Mouse (Mus musculus) Patski (cell line): ENCODE results near the gene S100pbp. TPM values are rescaled to one million over a fixed set of nuclear protein-coding genes. Genes with fewer than 3 reads are reported as not detected.

Experiments used
- ATAC-seq: fragments of 100-300 bp; one replicate; pipeline ENCODE4 v1.8.0; 2021
- CTCF ChIA-PET: fragments of 350-600 bp; sonication (Branson Sonifier 250); formaldehyde crosslinking; loops from one replicate; lab custom pipeline; 2022; ENCODE audit warnings: inconsistent platforms; lab: Charles Lee
- POLR2A ChIA-PET: fragments of 350-600 bp; sonication (Branson Sonifier 250); formaldehyde crosslinking; loops from one replicate; lab custom pipeline; 2022; ENCODE audit warnings: antibody characterized with exemption, inconsistent platforms; lab: Charles Lee
- DNase-seq: peaks from one replicate; pipeline ENCODE4 v3.0.0-alpha.2; 2011; ENCODE audit warnings: low read depth, low spot score
- H3K27me3 ChIP-seq: fragments of 371-371 bp; one replicate; pipeline ENCODE4 v1.5.1; 2021
- CTCF ChIP-seq: fragments of 100-300 bp; IDR thresholded peaks from one replicate; pipeline ENCODE4 v1.5.1; 2021
- in situ Hi-C: fragments of 300-500 bp; cut with MboI; formaldehyde crosslinking; loops from 3 replicates; pipeline ENCODE4 v1.11.1; 2018; ENCODE audit warnings: low pct_unique_long_range_greater_than_20kb, mixed read lengths
- polyA plus RNA-seq: library from polyadenylated mRNA; unstranded; gene quantifications from one replicate; pipeline ENCODE4 v1.2.3, GENCODE M21; 2021

S100pbp gene
- polyA plus RNA-seq, 1 experiment from 2014 or later: 20.2 TPM

GRCm38 (mm10) chr4:129191691-129192090 is 2.2 kb upstream of the S100pbp start:
- ChIA-PET POLR2A (no interaction called here), CTCF (no interaction called here)
- TF ChIP-seq CTCF: no peak
- in situ Hi-C loops: no loop called here
- DNase-seq (no peak), ATAC-seq (no peak)
- no peaks in the 10 kb centered on the region for H3K27me3 ChIP-seq

DNA sequence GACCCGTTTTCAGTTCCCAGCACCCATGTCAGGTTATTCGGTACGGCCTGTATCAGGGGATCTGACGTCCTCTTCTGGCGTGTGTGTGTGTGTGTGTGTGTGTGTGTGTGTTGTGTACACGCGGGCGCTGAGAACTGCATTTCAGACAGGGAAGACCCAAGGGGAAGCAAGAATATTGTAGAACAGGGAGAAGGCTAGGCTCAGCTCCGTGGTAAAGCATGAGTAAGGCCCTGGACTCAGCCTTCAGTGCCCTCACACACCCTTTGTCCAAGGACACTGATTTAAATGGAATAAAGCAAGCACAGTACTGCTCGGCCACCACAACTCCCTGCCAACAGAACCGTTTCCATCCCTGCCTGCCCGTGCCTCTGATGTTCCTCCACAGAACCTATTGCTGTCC is 1.0 kb upstream of the S100pbp start:
- DNase-seq: no peak
- no peak for ATAC-seq
- ChIA-PET POLR2A (interaction anchor here (0.7 kb wide), 1 partner anchor 64 kb away, joined by 4 read pairs; no protein-coding TSS in a partner anchor), CTCF (interaction anchor here (1.2 kb wide), 2 partner anchors 17 to 85 kb away, joined by 3 to 5 read pairs; no protein-coding TSS in a partner anchor)
- no peak for TF ChIP-seq CTCF
- H3K27me3 ChIP-seq: no peaks in the 10 kb centered on the region
- in situ Hi-C loops: no loop called here

DNA sequence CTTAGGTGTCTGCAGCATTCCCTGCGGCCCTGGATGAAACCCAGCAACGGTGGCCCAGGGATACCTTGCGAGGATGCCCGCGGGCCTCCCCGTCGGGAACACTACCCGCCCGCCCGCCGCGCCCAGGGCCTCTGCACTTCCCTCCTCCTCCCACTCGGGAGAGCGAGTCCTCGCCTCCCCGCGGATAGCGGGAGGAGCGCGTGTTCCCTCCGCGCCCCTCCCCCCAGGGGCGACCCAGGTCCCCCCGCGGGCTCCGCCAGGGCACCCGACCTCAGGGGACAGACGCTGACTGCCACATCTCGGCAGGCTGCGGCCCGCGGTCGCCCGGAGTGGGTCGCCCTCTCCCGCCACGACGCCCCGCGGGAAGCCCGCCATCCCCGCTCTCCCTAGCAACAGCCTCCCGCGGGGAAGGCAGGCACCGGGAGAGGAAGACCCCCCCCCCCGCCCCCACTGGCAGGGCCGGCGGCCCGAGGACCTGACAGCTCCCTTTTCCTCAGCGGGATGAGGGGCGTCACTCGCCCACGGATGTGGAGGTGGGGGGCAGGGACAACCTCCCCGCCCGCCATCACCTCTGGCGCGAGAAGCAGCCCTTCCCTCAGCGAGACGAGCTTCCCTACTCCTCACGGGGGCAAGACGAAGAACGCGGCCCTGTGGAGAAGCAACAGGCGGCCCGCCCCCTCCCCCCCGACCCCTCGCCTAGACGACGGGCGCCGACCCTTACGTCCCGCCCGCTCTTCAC is 555 bp downstream of the S100pbp start:
- TF ChIP-seq CTCF: no peak
- no peaks in the 10 kb centered on the region for H3K27me3 ChIP-seq
- CTCF ChIA-PET: no interaction called here
- in situ Hi-C loops: no loop called here
- ATAC-seq (peak; percentile 29), DNase-seq (no peak)
- POLR2A ChIA-PET: interaction anchor here (0.6 to 0.7 kb wide), 4 partner anchors 12 to 271 kb away, joined by 3 to 4 read pairs (median 3); no protein-coding TSS in a partner anchor

DNA sequence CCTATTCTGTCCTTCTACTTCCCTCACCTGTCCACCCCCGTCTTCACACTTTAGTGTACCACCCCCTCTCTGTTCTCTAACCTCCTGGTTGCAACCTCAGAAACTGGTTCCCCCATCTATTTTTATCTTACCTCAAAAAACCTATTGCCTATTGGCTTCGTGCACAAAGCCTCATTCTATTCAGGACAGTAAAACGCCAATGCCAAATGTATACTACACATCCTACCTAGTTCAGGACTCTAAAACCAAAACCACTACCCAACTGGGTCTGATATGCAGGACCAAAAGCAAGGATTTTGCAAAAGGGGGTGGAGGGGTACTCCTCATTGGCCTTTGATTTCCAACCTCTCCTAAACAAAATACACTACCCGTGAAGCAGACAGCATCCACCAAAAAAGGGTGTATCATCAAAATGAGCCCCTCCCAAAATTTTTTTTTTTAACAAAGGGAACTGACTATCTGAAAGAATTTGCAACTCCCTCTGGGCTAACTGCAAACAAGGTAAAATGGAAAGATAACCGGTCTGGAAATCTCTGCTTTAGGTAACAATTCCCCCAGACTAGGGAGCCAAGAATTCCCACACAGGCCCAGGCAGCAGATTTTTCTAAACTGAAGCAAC is 1.4 kb downstream of the S100pbp start:
- ChIA-PET CTCF (no interaction called here), POLR2A (no interaction called here)
- no peaks in the 10 kb centered on the region for H3K27me3 ChIP-seq
- DNase-seq: no peak
- ATAC-seq: no peak
- in situ Hi-C loops: no loop called here
- no peak for TF ChIP-seq CTCF

DNA sequence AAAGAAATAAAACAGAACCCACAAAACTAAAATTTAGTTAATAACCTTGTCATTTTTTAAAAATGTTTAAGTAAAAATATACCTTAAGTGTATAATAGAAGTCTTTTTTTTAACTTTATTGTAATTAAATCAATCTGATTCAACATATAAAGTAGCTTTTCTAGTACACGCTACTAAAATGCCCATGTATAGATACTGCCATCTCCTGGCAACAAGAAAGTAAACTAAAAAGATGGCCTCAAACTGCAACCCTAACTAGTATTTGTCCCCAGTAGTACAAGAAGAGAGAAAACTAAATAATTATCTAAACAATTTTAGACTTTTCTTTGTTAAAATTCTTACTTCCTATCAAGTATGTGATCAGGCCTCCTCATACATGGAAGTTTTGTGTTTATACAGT is 10.0 kb downstream of the S100pbp start:
- in situ Hi-C loops: no loop called here
- CTCF ChIA-PET: interaction anchor here (1.3 kb wide), 1 partner anchor 10 kb away, joined by 4 read pairs; no protein-coding TSS in a partner anchor
- H3K27me3 ChIP-seq: no peaks in the 10 kb centered on the region
- POLR2A ChIA-PET: no interaction called here
- TF ChIP-seq CTCF: no peak
- no peak for ATAC-seq
- no peak for DNase-seq

DNA sequence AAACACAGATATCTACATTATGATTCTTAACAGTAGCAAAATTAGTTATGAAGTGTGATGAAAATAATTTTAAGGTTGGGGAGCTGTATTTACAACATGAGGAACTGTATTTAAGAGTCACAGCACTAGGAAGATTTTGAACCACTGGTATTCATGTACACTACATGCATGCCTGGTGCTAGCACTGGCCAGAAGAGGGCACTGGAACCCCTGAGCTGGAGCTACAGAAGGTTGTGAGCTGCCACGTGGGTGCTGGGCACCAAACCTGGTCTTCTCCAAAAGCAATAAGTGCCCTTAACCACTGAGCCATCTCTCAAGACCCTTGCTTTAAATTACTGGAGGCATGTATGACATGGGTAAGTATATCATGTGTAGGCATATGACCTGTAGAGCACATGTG is 17.0 kb downstream of the S100pbp start:
- in situ Hi-C loops: no loop called here
- CTCF ChIA-PET: no interaction called here
- TF ChIP-seq CTCF: peak; percentile 28
- POLR2A ChIA-PET: no interaction called here
- DNase-seq: no peak
- no peaks in the 10 kb centered on the region for H3K27me3 ChIP-seq
- no peak for ATAC-seq

DNA sequence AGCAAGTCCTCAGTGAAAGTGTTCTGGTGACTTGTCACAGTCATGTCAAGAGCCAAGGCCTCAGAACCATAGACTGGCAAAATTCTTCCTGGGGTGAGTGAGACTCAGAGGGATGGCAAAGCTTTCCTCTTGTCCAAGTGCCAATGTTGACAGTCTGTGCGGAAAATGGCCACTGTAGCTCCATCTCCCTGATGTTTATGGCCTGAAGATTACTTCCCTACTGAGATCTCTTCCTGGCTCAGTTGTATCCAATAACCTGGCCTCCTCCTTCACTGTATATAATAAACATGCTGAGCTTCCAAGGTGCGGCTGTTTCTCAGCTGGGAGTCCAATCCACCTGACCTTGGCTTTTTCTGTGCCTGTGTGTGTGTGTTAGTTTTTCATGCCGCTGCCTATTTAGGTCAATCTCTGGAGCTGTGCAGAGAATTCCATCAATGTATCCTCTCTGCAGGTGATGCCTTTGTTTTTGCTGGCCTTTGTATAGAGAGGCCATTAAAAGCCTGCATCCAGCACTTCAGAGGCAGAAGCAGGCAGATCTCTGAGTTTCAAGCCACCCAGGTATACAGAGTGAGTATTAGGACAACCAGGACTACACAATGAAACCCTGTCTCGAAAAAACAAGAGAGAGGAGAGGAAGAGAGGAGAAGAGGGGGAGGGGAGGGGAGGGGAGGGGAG is 27.8 kb downstream of the S100pbp start:
- ChIA-PET POLR2A (no interaction called here), CTCF (interaction anchor here (1.3 kb wide), 1 partner anchor 22 kb away, joined by 4 read pairs; no protein-coding TSS in a partner anchor)
- in situ Hi-C loops: no loop called here
- DNase-seq (no peak), ATAC-seq (no peak)
- TF ChIP-seq CTCF: no peak
- no peaks in the 10 kb centered on the region for H3K27me3 ChIP-seq

- H3K27me3 ChIP-seq: no peaks in the 10 kb centered on the region
- ATAC-seq: no peak
- CTCF ChIA-PET: interaction anchor here (1.3 kb wide), 1 partner anchor 21 kb away, joined by 4 read pairs; no protein-coding TSS in a partner anchor
- POLR2A ChIA-PET: no interaction called here
- no peak for DNase-seq
- in situ Hi-C loops: no loop called here
- TF ChIP-seq CTCF: no peak
Measured at GRCm38 (mm10) chr4:129161076-129161475, 28.5 kb downstream of the S100pbp start.

- DNase-seq (no peak), ATAC-seq (no peak)
- TF ChIP-seq CTCF: no peak
- ChIA-PET POLR2A (no interaction called here), CTCF (no interaction called here)
- in situ Hi-C loops: no loop called here
- H3K27me3 ChIP-seq: no peaks in the 10 kb centered on the region
Measured at GRCm38 (mm10) chr4:129158549-129158948, 31.0 kb downstream of the S100pbp start.

GRCm38 (mm10) chr4:129157541-129157940 is 32.0 kb downstream of the S100pbp start:
- no peaks in the 10 kb centered on the region for H3K27me3 ChIP-seq
- ChIA-PET POLR2A (no interaction called here), CTCF (no interaction called here)
- in situ Hi-C loops: no loop called here
- TF ChIP-seq CTCF: no peak
- DNase-seq: no peak
- no peak for ATAC-seq
